Mouse (Mus musculus) liver, embryonic 12.5 days (tissue): ENCODE data around the gene Zfp36l1. TPM values are rescaled to one million over a fixed set of nuclear protein-coding genes. Genes with fewer than 3 reads are reported as not detected.
A peak's percentile ranks its signal among the peaks of the same experiment; 100 is the strongest.

Source experiments
- ATAC-seq: fragments of 200-750 bp; cut with Nextera tagmentation; 2 replicates; pipeline ENCODE4 v1.8.0; 2017; ENCODE audit warnings: moderate number of reproducible peaks, mild to moderate bottlenecking, moderate library complexity
- H3K27ac ChIP-seq: fragments of 300-500 bp; sonication (generic); 2 replicates; pipeline ENCODE4 v1.5.1; 2016; ENCODE audit warnings: mild to moderate bottlenecking
- H3K27me3 ChIP-seq: fragments of 300-500 bp; sonication (generic); replicated peaks from 2 replicates; pipeline ENCODE4 v1.6.1; 2016; ENCODE audit warnings: mild to moderate bottlenecking, moderate library complexity
- H3K36me3 ChIP-seq: fragments of 300-500 bp; sonication (generic); 2 replicates; pipeline ENCODE4 v1.6.1; 2016; ENCODE audit warnings: mild to moderate bottlenecking, moderate library complexity
- H3K4me1 ChIP-seq: fragments of 300-500 bp; sonication (generic); 2 replicates; pipeline ENCODE4 v1.6.1; 2016
- H3K4me2 ChIP-seq: fragments of 300-500 bp; sonication (generic); 2 replicates; pipeline ENCODE4 v1.6.1; 2016; ENCODE audit warnings: mild to moderate bottlenecking, moderate library complexity
- H3K4me3 ChIP-seq: fragments of 300-500 bp; sonication (generic); 2 replicates; pipeline ENCODE4 v1.5.1; 2016; ENCODE audit warnings: mild to moderate bottlenecking, moderate library complexity
- H3K9ac ChIP-seq: fragments of 300-500 bp; sonication (generic); 2 replicates; pipeline ENCODE4 v1.6.1; 2016; ENCODE audit warnings: mild to moderate bottlenecking, moderate library complexity
- H3K9me3 ChIP-seq: fragments of 300-500 bp; sonication (generic); replicated peaks from 2 replicates; pipeline ENCODE4 v1.6.1; 2016; ENCODE audit warnings: mild to moderate bottlenecking, moderate library complexity
- WGBS: fragments of 180-500 bp; shearing (Covaris S2); methylation state at CpG from one replicate; pipeline ENCODE4 v1.1.7; 2016; ENCODE audit not compliant: insufficient replicate concordance; 5-methylcytosine and 5-hydroxymethylcytosine counted together
- polyA plus RNA-seq: library from polyadenylated mRNA; unstranded; fragments of >200 nt; fragmentation: Nextera tagmentation; extraction: Ambion mirVana; gene quantifications from 2 replicates; pipeline ENCODE4 v1.2.1, GENCODE M21; 2016

The Zfp36l1 gene
- polyA plus RNA-seq, 1 experiment from 2014 or later: 23.9 TPM

DNA sequence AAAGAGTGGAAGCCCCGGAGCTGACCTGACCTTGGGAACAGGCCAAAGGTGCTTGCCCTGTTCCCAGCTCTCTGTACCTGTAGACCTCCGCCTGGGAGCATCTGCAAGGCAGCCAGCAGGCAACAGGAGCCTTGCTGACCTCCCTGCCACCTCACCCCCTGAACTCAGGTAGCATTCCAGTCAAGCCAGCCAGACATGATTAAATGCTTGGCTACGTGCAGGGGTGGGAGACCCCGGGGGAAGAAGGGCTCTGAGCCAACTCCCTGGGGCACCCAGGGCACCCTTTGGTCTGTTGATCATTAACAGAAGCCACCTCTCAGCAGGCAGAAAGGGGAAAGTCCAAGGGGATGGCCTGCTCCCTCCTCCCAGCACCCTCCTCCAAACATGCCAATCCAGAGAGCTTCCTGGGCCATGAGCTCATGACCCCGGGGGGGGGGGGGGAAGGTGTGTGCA, 9.3 kb downstream of the Zfp36l1 start:
- WGBS: 56% methylated on average over 5 of the region's 5 CpGs
- Histone ChIP-seq H3K27me3 (no peaks in the 10 kb centered on the region), H3K4me1 (peaks cover 16% of the 10 kb centered on the region; the same call in 1 of the 2 replicates), H3K9ac (no peak overlapping the region), H3K9me3 (no peaks in the 10 kb centered on the region), H3K4me2 (0 out of 2 replicates have a peak overlapping the region, but pooled peaks have one; percentile 7), H3K27ac (peak overlapping the region; percentile 75), H3K36me3 (peaks cover 12% of the 10 kb centered on the region), H3K4me3 (no peak overlapping the region)
- peak; percentile 74 for ATAC-seq

DNA sequence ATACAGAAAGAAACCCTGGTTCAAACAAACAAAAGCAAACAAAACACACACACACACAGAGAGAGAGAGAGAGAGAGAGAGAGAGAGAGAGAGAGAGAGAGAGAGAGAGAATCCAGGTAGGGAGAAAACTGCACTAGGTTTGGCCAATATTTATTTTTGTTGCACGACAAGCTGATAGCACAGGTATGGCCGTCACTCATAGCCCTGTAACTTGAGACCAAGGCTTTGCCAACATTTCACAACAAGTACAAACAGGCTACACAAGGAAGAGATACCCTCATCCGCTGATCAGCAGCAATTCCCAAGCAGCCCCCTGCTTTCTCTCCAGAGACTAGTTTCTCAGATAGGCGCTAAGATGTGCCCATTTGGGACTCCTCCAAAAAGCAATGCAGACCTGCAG, 9.7 kb downstream of the Zfp36l1 start:
- no peak overlapping the region for H3K4me3 ChIP-seq
- no peaks in the 10 kb centered on the region for H3K27me3 ChIP-seq
- H3K4me2 ChIP-seq: 0 out of 2 replicates have a peak overlapping the region, but pooled peaks have one; percentile 7
- no peak overlapping the region for H3K9ac ChIP-seq
- H3K27ac ChIP-seq: peak overlapping the region; percentile 75
- ATAC-seq: 0 out of 2 replicates have a peak, but pooled peaks have one; percentile 35
- H3K9me3 ChIP-seq: no peaks in the 10 kb centered on the region
- WGBS: 60% methylated on average over 4 of the region's 4 CpGs
- peaks cover 16% of the 10 kb centered on the region; the same call in 1 of the 2 replicates for H3K4me1 ChIP-seq
- peaks cover 12% of the 10 kb centered on the region for H3K36me3 ChIP-seq

GRCm38 (mm10) chr12:80098825-80099224, 14.0 kb downstream of the Zfp36l1 start:
- H3K4me3 ChIP-seq: no peak overlapping the region
- H3K9ac ChIP-seq: no peak overlapping the region
- no peak for ATAC-seq
- no peaks in the 10 kb centered on the region for H3K36me3 ChIP-seq
- H3K27me3 ChIP-seq: no peaks in the 10 kb centered on the region
- H3K9me3 ChIP-seq: no peaks in the 10 kb centered on the region
- H3K4me1 ChIP-seq: peaks cover 22% of the 10 kb centered on the region
- no peak overlapping the region for H3K4me2 ChIP-seq
- no peak overlapping the region for H3K27ac ChIP-seq
- 65% methylated on average over 1 of the region's 1 CpGs for WGBS

GRCm38 (mm10) chr12:80096734-80097133, 16.1 kb downstream of the Zfp36l1 start:
- 64% methylated on average over 6 of the region's 6 CpGs for WGBS
- H3K9me3 ChIP-seq: no peaks in the 10 kb centered on the region
- no peak overlapping the region for H3K9ac ChIP-seq
- peaks cover 29% of the 10 kb centered on the region for H3K4me1 ChIP-seq
- no peak overlapping the region for H3K27ac ChIP-seq
- no peaks in the 10 kb centered on the region for H3K36me3 ChIP-seq
- no peak overlapping the region for H3K4me2 ChIP-seq
- no peaks in the 10 kb centered on the region for H3K27me3 ChIP-seq
- H3K4me3 ChIP-seq: no peak overlapping the region
- no peak for ATAC-seq

DNA sequence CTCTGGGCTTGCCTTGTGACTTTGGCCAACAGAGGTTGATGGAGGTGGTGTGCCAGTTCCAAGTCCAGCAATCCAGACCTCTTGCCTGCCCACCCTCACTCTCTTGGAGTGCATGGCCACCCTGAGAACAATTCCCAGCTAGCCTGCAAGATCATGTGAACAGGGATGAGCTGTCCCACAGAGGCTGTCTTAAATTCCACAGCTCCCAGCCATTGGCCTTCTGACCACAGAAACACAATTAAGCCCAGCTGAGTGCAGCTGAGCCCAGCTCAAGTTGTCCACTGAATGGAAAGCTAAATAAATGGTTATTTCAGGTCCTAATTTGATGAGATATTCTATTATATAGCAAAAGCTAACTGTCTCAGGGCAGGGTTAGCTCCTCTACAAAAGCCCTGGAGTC, 20.0 kb downstream of the Zfp36l1 start:
- no peak for ATAC-seq
- H3K9ac ChIP-seq: no peak overlapping the region
- no peak overlapping the region for H3K4me2 ChIP-seq
- H3K9me3 ChIP-seq: no peaks in the 10 kb centered on the region
- H3K27me3 ChIP-seq: no peaks in the 10 kb centered on the region
- no peaks in the 10 kb centered on the region for H3K36me3 ChIP-seq
- peaks cover 67% of the 10 kb centered on the region for H3K4me1 ChIP-seq
- no peak overlapping the region for H3K27ac ChIP-seq
- no peak overlapping the region for H3K4me3 ChIP-seq

DNA sequence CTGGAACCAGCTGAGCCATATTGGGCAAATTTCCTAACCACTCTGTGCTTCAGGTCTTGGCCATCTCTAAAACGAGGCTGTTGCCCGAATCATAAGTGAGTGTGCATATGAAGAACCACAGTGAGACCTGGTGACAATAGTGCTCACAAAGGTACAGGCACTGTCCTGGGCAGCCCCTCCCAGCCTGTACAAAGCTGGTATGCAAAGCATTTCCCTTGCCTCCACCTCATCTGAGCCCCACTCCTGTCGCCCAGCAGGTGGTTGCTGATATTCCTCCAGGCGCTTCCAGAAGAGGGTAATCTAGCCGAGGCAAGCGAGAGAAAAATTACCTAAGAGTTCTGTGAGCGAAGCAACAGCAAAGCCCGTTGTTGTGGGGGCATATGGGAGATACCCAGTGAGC, 21.7 kb downstream of the Zfp36l1 start:
- Histone ChIP-seq H3K9ac (no peak overlapping the region), H3K4me1 (peaks cover 71% of the 10 kb centered on the region), H3K36me3 (no peaks in the 10 kb centered on the region), H3K27ac (peak overlapping the region; percentile 55), H3K4me2 (peak overlapping the region; percentile 42), H3K4me3 (no peak overlapping the region), H3K27me3 (no peaks in the 10 kb centered on the region), H3K9me3 (no peaks in the 10 kb centered on the region)
- WGBS: 24% methylated on average over 8 of the region's 8 CpGs
- peak; percentile 68 for ATAC-seq

DNA sequence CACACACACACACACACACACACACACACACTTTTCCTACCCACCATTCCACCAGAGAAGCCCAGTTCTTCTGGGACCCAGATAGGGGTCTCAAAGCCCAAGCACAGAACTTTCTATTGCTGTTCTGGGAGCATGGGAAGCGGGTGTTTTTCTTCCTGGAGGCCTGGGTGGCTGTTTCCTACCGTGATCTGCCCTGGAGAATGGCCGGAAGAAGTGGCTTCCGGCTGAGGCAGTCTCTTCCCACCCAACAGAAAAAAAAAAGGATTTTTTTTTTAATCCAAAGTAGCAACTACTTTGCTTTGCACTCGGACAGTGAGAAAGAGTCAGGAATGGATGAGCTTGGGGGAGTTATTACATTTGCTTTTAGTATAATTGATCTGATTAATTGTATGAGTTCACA, 22.3 kb downstream of the Zfp36l1 start:
- H3K9ac ChIP-seq: no peak overlapping the region
- WGBS: 45% methylated on average over 5 of the region's 5 CpGs
- ATAC-seq: no peak
- no peaks in the 10 kb centered on the region for H3K27me3 ChIP-seq
- peak overlapping the region; percentile 55 for H3K27ac ChIP-seq
- no peak overlapping the region for H3K4me3 ChIP-seq
- peaks cover 72% of the 10 kb centered on the region for H3K4me1 ChIP-seq
- no peaks in the 10 kb centered on the region for H3K9me3 ChIP-seq
- H3K36me3 ChIP-seq: no peaks in the 10 kb centered on the region
- peak overlapping the region; percentile 42; the same call in 1 of the 2 replicates for H3K4me2 ChIP-seq

- no peak overlapping the region for H3K4me3 ChIP-seq
- no peak overlapping the region for H3K9ac ChIP-seq
- WGBS: 33% methylated on average over 4 of the region's 4 CpGs
- H3K4me1 ChIP-seq: peaks cover 87% of the 10 kb centered on the region
- no peaks in the 10 kb centered on the region for H3K36me3 ChIP-seq
- H3K27ac ChIP-seq: peak overlapping the region; percentile 91
- peak overlapping the region; percentile 28 for H3K4me2 ChIP-seq
- H3K27me3 ChIP-seq: no peaks in the 10 kb centered on the region
- H3K9me3 ChIP-seq: no peaks in the 10 kb centered on the region
- peak; percentile 84 for ATAC-seq
Observed at GRCm38 (mm10) chr12:80088143-80088542, 24.7 kb downstream of the Zfp36l1 start.

DNA sequence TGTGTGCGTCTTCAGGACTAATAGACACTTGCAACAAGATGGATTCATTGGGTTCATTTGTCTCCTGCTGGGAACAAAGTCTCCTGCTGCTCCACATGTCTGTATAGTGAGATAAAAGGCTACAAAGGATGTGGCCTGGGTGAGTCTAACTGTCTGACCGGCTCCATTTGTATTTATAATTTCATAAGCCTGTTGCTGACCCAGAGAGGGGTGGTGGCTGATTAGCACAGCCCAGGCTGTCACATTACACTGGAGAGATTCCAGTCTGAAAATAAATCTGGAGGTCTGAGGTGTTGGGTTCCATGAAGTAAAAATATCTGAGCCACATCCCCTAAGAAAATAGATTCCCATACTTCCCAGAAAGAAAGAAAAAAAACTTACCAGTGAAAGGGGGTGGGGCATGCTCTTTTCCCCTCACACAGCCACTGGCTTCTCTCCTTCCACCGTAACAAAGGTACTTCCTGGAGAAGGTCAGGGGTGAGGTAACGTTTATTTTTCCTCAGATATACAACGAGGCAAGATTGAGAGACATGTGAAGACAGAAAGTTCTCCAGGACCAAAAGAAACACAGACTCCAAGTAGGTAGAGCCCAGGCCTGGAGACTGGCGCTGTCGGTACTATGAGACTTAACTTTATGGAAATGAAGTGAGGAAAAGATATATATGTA, 28.2 kb downstream of the Zfp36l1 start:
- H3K4me2 ChIP-seq: peak overlapping the region; percentile 49
- no peak overlapping the region for H3K4me3 ChIP-seq
- no peaks in the 10 kb centered on the region for H3K36me3 ChIP-seq
- no peaks in the 10 kb centered on the region for H3K27me3 ChIP-seq
- no peaks in the 10 kb centered on the region for H3K9me3 ChIP-seq
- H3K9ac ChIP-seq: no peak overlapping the region
- H3K4me1 ChIP-seq: peaks cover 76% of the 10 kb centered on the region
- peak overlapping the region; percentile 89 for H3K27ac ChIP-seq
- 30% methylated on average over 7 of the region's 7 CpGs for WGBS
- peak; percentile 19 for ATAC-seq

- Histone ChIP-seq H3K4me3 (no peak overlapping the region), H3K27ac (peak overlapping the region; percentile 89), H3K4me1 (peaks cover 70% of the 10 kb centered on the region), H3K36me3 (no peaks in the 10 kb centered on the region), H3K4me2 (peak overlapping the region; percentile 49), H3K9me3 (no peaks in the 10 kb centered on the region), H3K9ac (peak overlapping the region; percentile 46; the same call in 1 of the 2 replicates), H3K27me3 (no peaks in the 10 kb centered on the region)
- WGBS: 5% methylated on average over 3 of the region's 3 CpGs
- peak; percentile 89 for ATAC-seq
Observed at GRCm38 (mm10) chr12:80083937-80084336, 28.9 kb downstream of the Zfp36l1 start.

GRCm38 (mm10) chr12:80083133-80083821, 29.5 kb downstream of the Zfp36l1 start:
- 20% methylated on average over 7 of the region's 7 CpGs for WGBS
- peak overlapping the region; percentile 46; the same call in 1 of the 2 replicates for H3K9ac ChIP-seq
- peaks cover 63% of the 10 kb centered on the region for H3K4me1 ChIP-seq
- H3K9me3 ChIP-seq: no peaks in the 10 kb centered on the region
- ATAC-seq: no peak
- H3K4me2 ChIP-seq: peak overlapping the region; percentile 49
- H3K4me3 ChIP-seq: no peak overlapping the region
- peak overlapping the region; percentile 89 for H3K27ac ChIP-seq
- H3K27me3 ChIP-seq: no peaks in the 10 kb centered on the region
- no peaks in the 10 kb centered on the region for H3K36me3 ChIP-seq

- peak overlapping the region; percentile 89 for H3K27ac ChIP-seq
- no peak overlapping the region for H3K4me3 ChIP-seq
- 51% methylated on average over 4 of the region's 4 CpGs for WGBS
- no peaks in the 10 kb centered on the region for H3K27me3 ChIP-seq
- no peaks in the 10 kb centered on the region for H3K9me3 ChIP-seq
- no peak overlapping the region for H3K4me2 ChIP-seq
- no peaks in the 10 kb centered on the region for H3K36me3 ChIP-seq
- H3K4me1 ChIP-seq: peaks cover 58% of the 10 kb centered on the region
- no peak overlapping the region for H3K9ac ChIP-seq
- peak; percentile 54; the same call in 1 of the 2 replicates for ATAC-seq
Observed at GRCm38 (mm10) chr12:80082730-80083129, 30.1 kb downstream of the Zfp36l1 start.
